ENCODE assay signal across 10 mouse cellular contexts in the genomic region with DNA sequence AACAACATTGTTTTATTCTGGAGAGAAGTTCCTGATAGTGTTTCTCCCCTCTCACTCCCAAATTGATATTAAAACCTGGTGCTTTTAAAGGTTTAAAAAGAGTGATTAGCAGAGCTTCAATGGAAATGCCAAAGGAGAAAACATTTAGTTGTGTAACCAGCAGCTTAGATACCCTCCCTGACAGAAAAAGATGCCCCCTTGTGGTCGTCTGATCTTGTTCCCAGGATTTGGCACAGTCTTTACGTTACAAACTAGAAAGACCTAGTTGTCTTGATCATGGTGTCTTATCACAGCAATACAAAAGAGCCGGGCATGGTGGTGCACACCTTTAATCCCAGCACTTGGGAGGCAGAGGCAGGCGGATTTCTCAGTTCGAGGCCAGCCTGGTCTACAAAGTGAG. TPM values are rescaled to one million over a fixed set of nuclear protein-coding genes. Genes with fewer than 3 reads are reported as not detected.
A peak's percentile ranks its signal among the peaks of the same experiment; 100 is the strongest.
DNase-seq lines count a peak whose midpoint lies in the region; ATAC-seq lines count a peak whose summit lies in the region.
"Had no signal": no experiment of that assay in that cellular context is flagged by ENCODE, and none has a peak within 500 bp of the region (broad histone marks: within the 10 kb centered on the region; RNA-seq: fewer than 3 reads in every experiment).

No protein-coding gene starts in this region.

- H3K4me1 ChIP-seq in heart, embryonic 12.5 days (replicated peaks): peaks cover 4% of the 10 kb centered on the region
- H3K4me1 ChIP-seq in hindbrain, embryonic 12.5 days: 0 out of 2 replicates have a peak, but pooled peaks cover 3% of the 10 kb centered on the region

- no peak overlapping the region for H3K4me2 ChIP-seq in heart, embryonic 12.5 days
- no peak overlapping the region for H3K4me2 ChIP-seq in hindbrain, embryonic 12.5 days (replicated peaks)

- H3K9me3 ChIP-seq in heart, embryonic 12.5 days (replicated peaks): no peaks in the 10 kb centered on the region
- H3K9me3 ChIP-seq in hindbrain, embryonic 12.5 days (replicated peaks): no peaks in the 10 kb centered on the region

- no peaks in the 10 kb centered on the region for H3K36me3 ChIP-seq in heart, embryonic 12.5 days
- no peaks in the 10 kb centered on the region for H3K36me3 ChIP-seq in hindbrain, embryonic 12.5 days

- 58% methylated on average over 5 of the region's 5 CpGs for WGBS in heart, embryonic 12.5 days
- 56% methylated on average over 5 of the region's 5 CpGs for WGBS in hindbrain, embryonic 12.5 days

- no peak for ATAC-seq in heart, embryonic 12.5 days (ENCODE audit: insufficient number of reproducible peaks, low FRiP score)
- no peak for ATAC-seq in hindbrain, embryonic 12.5 days (ENCODE audit: low FRiP score)

- H3K27ac ChIP-seq in heart, embryonic 12.5 days (ENCODE audit: poor library complexity, severe bottlenecking): no peak overlapping the region
- no peak overlapping the region for H3K27ac ChIP-seq in hindbrain, embryonic 12.5 days
- H3K27ac ChIP-seq: macrophage had no signal

- H3K27me3 ChIP-seq in heart, embryonic 12.5 days (replicated peaks): no peaks in the 10 kb centered on the region
- no peaks in the 10 kb centered on the region for H3K27me3 ChIP-seq in hindbrain, embryonic 12.5 days

- no peak overlapping the region for H3K4me3 ChIP-seq in heart, embryonic 12.5 days
- no peak overlapping the region for H3K4me3 ChIP-seq in hindbrain, embryonic 12.5 days

- intact Hi-C loops in gastrocnemius, postnatal 14 days (cut with DNase I; ENCODE audit: low total_unique reads): loop anchor here (10.0 kb wide), 1 partner anchor 71 kb away; no protein-coding TSS in a partner anchor

- H3K9ac ChIP-seq in heart, embryonic 12.5 days: no peak overlapping the region
- no peak overlapping the region for H3K9ac ChIP-seq in hindbrain, embryonic 12.5 days

- DNase-seq in heart, postnatal 4 days: peak; percentile 36
- peak; percentile 53 for DNase-seq in 3T3-L1 (ENCODE audit: low read depth, low spot score)
- peak; percentile 62 to 69 for DNase-seq in B cell, adult 2 months
- peak; percentile 19 for DNase-seq in gastrocnemius, postnatal 14 days
- DNase-seq in frontal cortex, postnatal 25 days (ENCODE audit: low spot score in 2 of 2): no peak
- DNase-seq in layer of hippocampus, adult 8-10 months (ENCODE audit: low spot score in 2 of 2): no peak

RNA-seq across cellular contexts. Expression of a gene that starts 16.9 kb away (rescaled TPM):
- total RNA-seq in heart, postnatal 4 days (2021): under 1 TPM; 0.16 to 0.24 TPM
- 0.19 TPM in 1 of 2 replicates, not detected in the other for polyA plus RNA-seq in heart, embryonic 12.5 days (2016; fragmentation: Nextera tagmentation; extraction: Ambion mirVana)
- total RNA-seq in gastrocnemius, postnatal 14 days (2021): under 1 TPM; 0.13 to 0.14 TPM
- 0.10 and 0.15 TPM in 2 replicates for polyA plus RNA-seq in hindbrain, embryonic 12.5 days (2016; fragmentation: Nextera tagmentation; extraction: Ambion mirVana)
- 1 to 10 TPM in 2 of 4 experiments, under 1 TPM in 2; 0.69 to 2.2 (median 1.0) TPM for total RNA-seq in layer of hippocampus, adult 8-10 months (2022)
- total RNA-seq: hematopoietic stem cell, adult 5-6 weeks had no signal
- polyA plus RNA-seq: macrophage had no signal

RNA-seq across cellular contexts. Expression of a gene that starts 38.3 kb away (rescaled TPM):
- 10 to 100 TPM; 16.3 to 18.5 TPM for total RNA-seq in heart, postnatal 4 days (2021)
- 6.7 and 8.2 TPM in 2 replicates for polyA plus RNA-seq in heart, embryonic 12.5 days (2016; fragmentation: Nextera tagmentation; extraction: Ambion mirVana)
- 10 to 100 TPM in 1 of 2 experiments, 1 to 10 TPM in 1; 7.0 to 10.1 TPM for total RNA-seq in gastrocnemius, postnatal 14 days (2021)
- 7.6 and 7.8 TPM in 2 replicates for polyA plus RNA-seq in hindbrain, embryonic 12.5 days (2016; fragmentation: Nextera tagmentation; extraction: Ambion mirVana)
- 10 to 100 TPM; 13.7 to 18.5 (median 14.6) TPM for total RNA-seq in layer of hippocampus, adult 8-10 months (2022)

Comparison
In these comparisons a context has a peak if more than half of its experiments do, and no peak if none do; other contexts are left out.
1. DNase-seq: peak in heart, postnatal 4 days (single experiment), 3T3-L1 (single experiment), B cell, adult 2 months (2 of 2) and gastrocnemius, postnatal 14 days (single experiment); none in frontal cortex, postnatal 25 days (0 of 2) and layer of hippocampus, adult 8-10 months (0 of 2).